Mouse (Mus musculus): ENCODE measurements around the gene C2cd2. TPM values are rescaled to one million over a fixed set of nuclear protein-coding genes. Genes with fewer than 3 reads are reported as not detected.
"Not testable (repeated sequence)": the region's sequence is repeated elsewhere in the genome, so short reads cannot be mapped to it uniquely, and the experiment has no call there.

The C2cd2 gene
- total and polyA plus RNA-seq, 3 experiments, result 7.7 to 14.5 (median 11.2) TPM

DNA sequence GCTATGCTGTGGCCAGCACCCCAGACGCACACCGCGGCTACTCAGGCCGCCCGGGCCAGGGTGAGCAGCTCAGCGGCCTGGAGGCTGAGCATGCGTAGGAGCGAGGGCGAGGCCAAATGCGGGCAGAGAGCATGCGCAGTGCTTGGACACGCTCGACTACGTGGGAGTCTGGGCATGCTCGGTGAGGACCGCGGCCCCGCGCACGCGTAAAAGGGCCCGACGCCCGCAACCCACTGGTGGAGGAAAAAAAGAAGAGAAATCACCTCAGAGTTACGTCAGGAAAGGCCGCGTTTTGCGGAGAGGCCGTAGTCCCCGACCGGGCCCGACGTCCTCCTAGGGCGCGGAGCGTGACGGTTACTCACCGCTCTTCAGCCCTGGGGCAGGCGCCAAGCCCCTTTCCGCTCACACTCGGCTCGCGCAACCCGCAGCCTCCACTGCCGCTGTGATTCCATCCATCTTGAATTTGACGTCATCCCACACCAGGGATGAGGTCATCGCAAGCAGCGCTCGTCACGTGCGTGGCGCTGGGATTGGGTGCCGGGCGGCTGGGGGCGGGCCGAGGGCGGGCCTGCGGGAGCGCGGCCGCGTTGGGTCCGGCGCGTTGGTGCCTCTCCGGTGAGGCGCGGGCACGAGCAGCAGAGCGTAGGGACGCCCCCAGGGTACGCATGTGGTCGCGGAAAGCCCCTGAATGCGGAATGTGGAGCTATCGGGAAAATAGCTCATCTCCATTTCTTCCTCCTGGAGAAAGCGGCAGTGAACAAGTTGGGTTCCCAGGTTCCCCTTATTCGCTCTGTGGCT, at the start of gene C2cd2, which contains the start of gene Zbtb21 (continued):
- TF ChIP-seq ELF1 (IDR thresholded peaks at IDR 0.05; ENCODE audit: low read depth, low read length), result peak; percentile 57; the same call in 1 of the 2 replicates

DNA sequence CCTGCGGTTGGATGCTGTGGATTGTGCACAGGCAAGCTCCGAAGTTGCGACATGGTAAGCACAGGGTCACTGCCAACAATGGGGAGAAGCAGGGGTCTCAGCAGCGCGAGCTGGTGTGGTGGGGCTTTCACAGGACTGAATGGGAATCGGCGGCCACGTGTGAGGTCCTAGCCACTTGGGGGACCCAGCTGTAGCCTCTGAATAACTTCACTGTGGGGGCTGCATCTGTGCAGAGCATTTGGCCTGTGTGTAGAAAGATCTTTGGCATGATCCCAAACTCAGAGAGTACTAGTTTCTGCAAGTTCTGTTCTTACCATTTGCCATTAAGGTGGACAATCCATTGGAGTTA, 35.0 kb upstream of the C2cd2 start:
- Histone ChIP-seq H3K9me3 (replicated peaks; ENCODE audit: low read length) (peaks cover 27% of the 10 kb centered on the region), H3K4me2 (ENCODE audit: insufficient read depth, low read depth, poor library complexity, severe bottlenecking) (peak overlapping the region; percentile 98; the same call in 1 of the 2 replicates), H3K4me3 (replicated peaks in 1 of 3; ENCODE audit: low read depth in 2 of 3, low read length in 2 of 3, poor library complexity in 1 of 3) (peak overlapping the region; percentile 60 to 93 (median 66)), H3K9ac (ENCODE audit: insufficient read depth, low read depth) (peak overlapping the region; percentile 96), H3K79me2 (replicated peaks; ENCODE audit: control insufficient read depth, extremely low read depth, insufficient read depth, poor library complexity, severe bottlenecking) (peaks cover 41% of the 10 kb centered on the region), H3K36me3 (replicated peaks in 1 of 2; ENCODE audit: control insufficient read depth in 1 of 2, insufficient read depth in 1 of 2, low read length in 1 of 2) (peaks cover 15 to 32% of the 10 kb centered on the region in 2 experiments), H3K27ac (ENCODE audit: insufficient read depth, low read depth) (peak overlapping the region; percentile 54; the same call in 1 of the 2 replicates), H3K4me1 (ENCODE audit: control insufficient read depth in 1 of 2, insufficient read depth in 2 of 2) (peaks cover 8 to 22% of the 10 kb centered on the region in 2 experiments)
- in situ Hi-C loops (cut with MboI; ENCODE audit: low pct_ligation_motif_present, low pct_unique_long_range_greater_than_20kb, low sequenced_read_pairs), result loop anchor here (5.0 kb wide), 1 partner anchor 85 kb away; the partner anchor contains the start of gene A630089N07Rik
- peak; percentile 16 for DNase-seq (ENCODE audit: extremely low read depth)
- dilution Hi-C loops (cut with MboI; ENCODE audit: extremely low pct_ligation_motif_present, extremely low pct_unique_long_range_greater_than_20kb, low sequenced_read_pairs); H3K27me3 ChIP-seq (replicated peaks): not testable (repeated sequence)
- peak; percentile 77; the same call in 1 of the 2 replicates for TF ChIP-seq MAX (IDR thresholded peaks at IDR 0.05; ENCODE audit: low read length)
- peak; percentile 70 for TF ChIP-seq MYC (IDR thresholded peaks at IDR 0.05; ENCODE audit: low read depth, low read length)
- peak; percentile 93 for TF ChIP-seq MXI1 (IDR thresholded peaks at IDR 0.05; ENCODE audit: low read depth, low read length)

DNA sequence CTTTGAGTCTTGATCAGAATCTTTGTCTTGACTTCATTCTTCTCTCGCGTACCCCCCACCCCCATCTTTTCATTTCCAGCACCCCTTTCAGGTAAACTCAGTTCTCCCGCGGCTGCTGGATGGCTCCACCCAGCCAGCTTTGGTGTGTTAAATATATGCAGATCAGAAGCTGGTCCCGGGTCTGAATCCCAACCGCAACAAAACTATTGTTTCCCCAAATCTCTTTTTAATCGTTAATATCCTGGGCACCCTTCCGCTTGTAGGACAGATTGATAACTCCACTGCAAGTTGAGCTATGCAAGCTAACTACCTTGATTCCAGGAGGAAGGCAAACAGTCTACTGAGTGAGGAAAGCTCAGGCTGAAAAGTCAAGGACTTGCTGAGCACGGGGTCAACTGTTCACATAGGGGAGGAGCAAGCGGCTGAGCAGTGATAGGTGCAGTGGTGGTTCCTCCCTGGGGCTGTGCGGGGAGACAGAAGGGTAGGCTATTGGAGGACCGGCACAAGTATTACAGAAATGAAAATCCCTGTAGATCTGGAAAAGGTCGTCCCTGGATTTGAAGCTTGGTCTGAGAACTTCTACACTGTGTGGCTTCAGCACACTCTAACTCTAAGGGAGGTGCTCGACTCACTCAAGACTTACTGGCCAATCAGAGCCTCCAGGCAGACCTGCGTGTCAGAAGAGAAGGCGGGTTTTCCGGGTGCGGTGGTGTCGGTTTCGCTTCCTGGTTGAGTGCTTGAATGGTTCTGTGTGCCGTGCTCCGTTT, 34.4 kb upstream of the C2cd2 start, which contains the start of gene B230307C23Rik:
B230307C23Rik (plus strand) TSS at position 700 of the 767 bp plus-strand sequence.
- TF ChIP-seq E2F4 (IDR thresholded peaks at IDR 0.05; ENCODE audit: insufficient replicate concordance, low read depth, low read length), result peak; percentile 54; the same call in 1 of the 2 replicates
- TF ChIP-seq POLR2A (IDR thresholded peaks at IDR 0.05; ENCODE audit: low read depth, low read length), result peak; percentile 79
- TF ChIP-seq HCFC1 (IDR thresholded peaks at IDR 0.05; ENCODE audit: low read depth, low read length), result peak; percentile 76
- TF ChIP-seq NELFE (IDR thresholded peaks at IDR 0.05; ENCODE audit: low read depth, low read length), result peak; percentile 48
- TF ChIP-seq MAZ (IDR thresholded peaks at IDR 0.05; ENCODE audit: low read depth, low read length), result peak; percentile 32; the same call in 1 of the 2 replicates
- TF ChIP-seq TBP (conservative IDR thresholded peaks at IDR 0.05; ENCODE audit: low read depth, low read length), result peak; percentile 53; the same call in 1 of the 2 replicates
- peak; percentile 97 for TF ChIP-seq ELF1 (IDR thresholded peaks at IDR 0.05; ENCODE audit: low read depth, low read length)
- no peak; the same call in 1 of the 2 replicates for TF ChIP-seq MAX (IDR thresholded peaks at IDR 0.05; ENCODE audit: low read length)
- TF ChIP-seq ZMIZ1 (IDR thresholded peaks at IDR 0.05; ENCODE audit: low read depth, low read length), result peak; percentile 74
- peak; percentile 91 for TF ChIP-seq IRF4 (IDR thresholded peaks at IDR 0.05; ENCODE audit: low read depth, low read length)
- TF ChIP-seq CHD2 (IDR thresholded peaks at IDR 0.05; ENCODE audit: low read length), result peak; percentile 78; the same call in 1 of the 2 replicates
- TF ChIP-seq SMC3 (IDR thresholded peaks at IDR 0.05; ENCODE audit: low read depth, low read length), result no peak
- no peak; the same call in none of the 2 replicates for TF ChIP-seq MEF2A (IDR thresholded peaks at IDR 0.05; ENCODE audit: borderline replicate concordance, low read depth, low read length)
- 0 out of 2 replicates have a peak, but pooled peaks have one; percentile 24 for TF ChIP-seq BHLHE40 (IDR thresholded peaks at IDR 0.05; ENCODE audit: low read depth, low read length)
- Histone ChIP-seq H3K27me3 (replicated peaks) (peaks cover 1% of the 10 kb centered on the region), H3K79me2 (replicated peaks; ENCODE audit: control insufficient read depth, extremely low read depth, insufficient read depth, poor library complexity, severe bottlenecking) (peaks cover 35% of the 10 kb centered on the region), H3K4me2 (ENCODE audit: insufficient read depth, low read depth, poor library complexity, severe bottlenecking) (peak within 1 kb of the TSS; percentile 98), H3K9ac (ENCODE audit: insufficient read depth, low read depth) (peak within 1 kb of the TSS; percentile 96), H3K4me3 (replicated peaks in 1 of 3; ENCODE audit: low read depth in 2 of 3, low read length in 2 of 3, poor library complexity in 1 of 3) (peak within 1 kb of the TSS; percentile 60 to 93 (median 66)), H3K27ac (ENCODE audit: insufficient read depth, low read depth) (peak within 1 kb of the TSS; percentile 58), H3K4me1 (ENCODE audit: control insufficient read depth in 1 of 2, insufficient read depth in 2 of 2) (peaks cover 8 to 23% of the 10 kb centered on the region in 2 experiments), H3K36me3 (replicated peaks in 1 of 2; ENCODE audit: control insufficient read depth in 1 of 2, insufficient read depth in 1 of 2, low read length in 1 of 2) (peaks cover 12 to 27% of the 10 kb centered on the region in 2 experiments), H3K9me3 (replicated peaks; ENCODE audit: low read length) (peaks cover 22% of the 10 kb centered on the region)
- peak; percentile 97 for DNase-seq (ENCODE audit: extremely low read depth)
- in situ Hi-C loops (cut with MboI; ENCODE audit: low pct_ligation_motif_present, low pct_unique_long_range_greater_than_20kb, low sequenced_read_pairs), result loop anchor here (5.0 kb wide), 1 partner anchor 86 kb away; the partner anchor contains the start of gene A630089N07Rik
- dilution Hi-C loops (cut with MboI; ENCODE audit: extremely low pct_ligation_motif_present, extremely low pct_unique_long_range_greater_than_20kb, low sequenced_read_pairs), result no loop called here

All from CH12.LX (cell line).